Comparison of ENCODE assay signal across 14 mouse cellular contexts in genomic region chr8:72512648-72513047, GRCm38 (mm10).
"Had no signal": no experiment of that assay in that cellular context is flagged by ENCODE, and none has a peak within 500 bp of the region (broad histone marks: within the 10 kb centered on the region; RNA-seq: fewer than 3 reads in every experiment).

No protein-coding gene starts in this region.

- DNase-seq: kidney, postnatal 14 days; left cerebral cortex, postnatal 4 days; midbrain, embryonic 14.5 days; right cerebral cortex, adult 18-20 months; right cerebral cortex, postnatal 25 days; thymus, adult 2 months; thymus, postnatal 25 days had no signal

- H3K9me3 ChIP-seq: limb, embryonic 13.5 days; liver, embryonic 12.5 days; midbrain, embryonic 10.5 days; neural tube, embryonic 15.5 days had no signal

- H3K27ac ChIP-seq: limb, embryonic 13.5 days; liver, embryonic 12.5 days; midbrain, embryonic 10.5 days; neural tube, embryonic 15.5 days; stomach, postnatal 0 days had no signal

- H3K36me3 ChIP-seq: neural tube, embryonic 15.5 days had no signal

- H3K4me2 ChIP-seq: limb, embryonic 13.5 days; liver, embryonic 12.5 days; lung, embryonic 14.5 days; neural tube, embryonic 15.5 days had no signal

- ATAC-seq: liver, embryonic 12.5 days had no signal

- H3K27me3 ChIP-seq: limb, embryonic 13.5 days; liver, embryonic 12.5 days; neural tube, embryonic 15.5 days had no signal

- H3K4me3 ChIP-seq: limb, embryonic 13.5 days; liver, embryonic 12.5 days; midbrain, embryonic 10.5 days; myocyte; neural tube, embryonic 15.5 days had no signal

- H3K9ac ChIP-seq: limb, embryonic 13.5 days; liver, embryonic 12.5 days; lung, embryonic 14.5 days; neural tube, embryonic 15.5 days had no signal
